Mouse (Mus musculus): ENCODE data around the gene Pir. TPM values are rescaled to one million over a fixed set of nuclear protein-coding genes. Genes with fewer than 3 reads are reported as not detected.

Pir gene
- total RNA-seq, 1 experiment from 2014 or later: 0.69 TPM

DNA sequence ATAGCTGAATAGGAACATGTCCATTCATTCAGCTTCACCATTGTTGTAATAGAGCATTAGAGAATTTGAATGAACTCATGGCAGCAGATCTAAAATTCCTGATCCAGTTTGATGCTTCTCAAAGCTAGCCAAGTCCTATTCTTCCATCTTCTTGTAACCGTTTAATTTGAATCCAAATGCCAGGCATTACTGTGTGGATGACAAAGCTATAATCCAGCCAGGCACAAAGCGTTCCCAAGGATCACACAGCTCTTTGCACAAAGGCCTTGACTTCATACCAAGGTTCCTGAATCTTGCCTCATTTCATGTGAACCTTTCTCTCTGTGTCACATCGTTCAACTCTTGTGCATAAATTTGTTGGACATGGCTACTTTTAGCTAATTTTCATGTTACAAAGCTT lies 50.9 kb downstream of the Pir start:
- ATAC-seq (replicated peaks in 1 of 2; ENCODE audit: insufficient read depth in 1 of 2, low FRiP score in 2 of 2, low TSS enrichment in 1 of 2, low read depth in 1 of 2, poor library complexity in 2 of 2, severe bottlenecking in 2 of 2): no peak

DNA sequence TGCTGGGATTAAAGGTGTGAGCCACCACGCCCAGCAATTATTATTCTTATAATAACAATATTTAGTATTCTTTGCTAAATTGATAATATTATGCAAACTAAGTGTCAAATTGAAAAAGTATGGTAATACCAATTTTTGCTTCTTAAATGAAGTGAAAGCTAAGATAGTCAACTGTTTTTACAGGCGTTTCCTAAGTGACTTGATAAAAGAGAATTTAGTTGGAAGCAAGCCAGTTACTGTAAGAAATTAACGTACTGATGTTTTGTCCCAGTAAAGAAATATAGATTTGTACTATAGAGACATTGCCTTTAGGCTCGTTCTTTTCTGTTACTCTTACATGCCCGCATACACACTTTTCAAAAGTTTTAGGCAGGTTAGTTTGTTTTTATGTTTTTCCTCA lies 53.3 kb downstream of the Pir start:
- no peak for ATAC-seq (replicated peaks in 1 of 2; ENCODE audit: insufficient read depth in 1 of 2, low FRiP score in 2 of 2, low TSS enrichment in 1 of 2, low read depth in 1 of 2, poor library complexity in 2 of 2, severe bottlenecking in 2 of 2)

- ATAC-seq (replicated peaks in 1 of 2; ENCODE audit: insufficient read depth in 1 of 2, low FRiP score in 2 of 2, low TSS enrichment in 1 of 2, low read depth in 1 of 2, poor library complexity in 2 of 2, severe bottlenecking in 2 of 2): peak in 1 of 2 experiments; percentile 25; a peak in 1 of 4 replicates
Observed at GRCm38 (mm10) chrX:164323391-164323913, 54.3 kb downstream of the Pir start.

- no peak for ATAC-seq (replicated peaks in 1 of 2; ENCODE audit: insufficient read depth in 1 of 2, low FRiP score in 2 of 2, low TSS enrichment in 1 of 2, low read depth in 1 of 2, poor library complexity in 2 of 2, severe bottlenecking in 2 of 2)
Observed at GRCm38 (mm10) chrX:164330351-164330750, 61.2 kb downstream of the Pir start.

DNA sequence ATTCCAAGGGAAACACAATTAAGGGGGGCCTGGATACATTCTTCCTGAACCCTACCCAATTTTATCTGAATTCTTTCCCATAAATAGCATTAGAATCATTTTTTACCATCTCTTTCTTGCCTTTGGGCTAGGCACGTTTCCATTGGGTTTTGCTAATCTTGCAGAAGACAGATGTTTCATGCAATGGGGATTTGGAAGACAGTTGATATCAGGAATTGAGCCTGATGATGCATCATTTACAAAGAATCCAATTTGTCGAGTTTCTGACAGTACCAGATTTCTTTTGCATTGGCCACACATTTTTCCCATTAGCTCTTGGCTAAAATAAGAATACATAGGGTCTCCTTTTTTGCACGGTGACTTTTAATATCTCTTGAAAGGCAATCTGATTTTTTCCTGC lies 61.6 kb downstream of the Pir start:
- no peak for ATAC-seq (replicated peaks in 1 of 2; ENCODE audit: insufficient read depth in 1 of 2, low FRiP score in 2 of 2, low TSS enrichment in 1 of 2, low read depth in 1 of 2, poor library complexity in 2 of 2, severe bottlenecking in 2 of 2)

DNA sequence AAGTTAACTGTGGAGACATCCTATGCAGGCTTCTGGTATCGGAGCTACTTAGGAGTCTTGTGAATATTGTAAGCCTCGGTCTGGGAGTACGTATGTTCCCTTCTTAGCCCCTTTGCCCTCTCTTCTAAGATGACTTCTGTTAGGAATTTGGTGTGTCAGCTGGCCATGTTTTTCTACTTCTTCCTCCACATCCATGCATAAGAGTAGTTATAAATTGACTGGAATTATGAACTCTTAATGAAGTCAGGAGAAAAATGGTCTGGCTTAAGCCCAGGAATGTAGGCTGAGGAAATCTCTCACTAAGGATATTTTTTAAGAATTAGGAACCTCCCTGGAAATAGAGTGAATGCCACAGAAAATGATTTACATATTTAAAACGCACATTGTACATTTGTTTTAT lies 69.4 kb downstream of the Pir start:
- no peak for ATAC-seq (replicated peaks in 1 of 2; ENCODE audit: insufficient read depth in 1 of 2, low FRiP score in 2 of 2, low TSS enrichment in 1 of 2, low read depth in 1 of 2, poor library complexity in 2 of 2, severe bottlenecking in 2 of 2)

DNA sequence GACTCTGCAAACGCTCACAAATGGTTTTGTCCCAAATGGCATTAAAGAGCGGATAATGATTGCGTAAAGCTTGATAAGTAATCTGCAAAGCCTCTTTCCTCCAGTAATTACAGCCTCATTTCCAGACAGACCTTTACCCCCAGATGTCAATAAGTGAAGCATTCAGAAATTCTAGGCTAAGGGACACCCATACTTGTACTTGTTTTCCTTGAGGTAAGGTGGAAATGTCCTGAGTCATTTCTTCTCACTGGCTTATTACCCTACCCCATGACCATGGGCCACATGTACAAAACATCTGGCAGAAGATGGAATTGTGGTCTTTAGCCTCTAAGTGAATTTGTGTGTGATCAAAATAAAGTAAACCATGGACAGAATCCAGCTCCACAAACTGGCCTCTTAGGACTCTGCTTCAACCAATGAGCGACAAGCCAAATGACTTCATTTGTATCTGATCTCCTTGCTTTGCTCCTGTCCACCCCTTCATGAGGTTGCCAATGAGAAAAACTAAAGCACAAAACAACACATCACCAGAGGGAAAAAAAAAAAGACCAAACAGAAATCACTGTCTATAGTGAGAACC lies 76.3 kb downstream of the Pir start:
- no peak for ATAC-seq (replicated peaks in 1 of 2; ENCODE audit: insufficient read depth in 1 of 2, low FRiP score in 2 of 2, low TSS enrichment in 1 of 2, low read depth in 1 of 2, poor library complexity in 2 of 2, severe bottlenecking in 2 of 2)

- no peak for ATAC-seq (replicated peaks in 1 of 2; ENCODE audit: insufficient read depth in 1 of 2, low FRiP score in 2 of 2, low TSS enrichment in 1 of 2, low read depth in 1 of 2, poor library complexity in 2 of 2, severe bottlenecking in 2 of 2)
Observed at GRCm38 (mm10) chrX:164348937-164349336, 79.8 kb downstream of the Pir start.

DNA sequence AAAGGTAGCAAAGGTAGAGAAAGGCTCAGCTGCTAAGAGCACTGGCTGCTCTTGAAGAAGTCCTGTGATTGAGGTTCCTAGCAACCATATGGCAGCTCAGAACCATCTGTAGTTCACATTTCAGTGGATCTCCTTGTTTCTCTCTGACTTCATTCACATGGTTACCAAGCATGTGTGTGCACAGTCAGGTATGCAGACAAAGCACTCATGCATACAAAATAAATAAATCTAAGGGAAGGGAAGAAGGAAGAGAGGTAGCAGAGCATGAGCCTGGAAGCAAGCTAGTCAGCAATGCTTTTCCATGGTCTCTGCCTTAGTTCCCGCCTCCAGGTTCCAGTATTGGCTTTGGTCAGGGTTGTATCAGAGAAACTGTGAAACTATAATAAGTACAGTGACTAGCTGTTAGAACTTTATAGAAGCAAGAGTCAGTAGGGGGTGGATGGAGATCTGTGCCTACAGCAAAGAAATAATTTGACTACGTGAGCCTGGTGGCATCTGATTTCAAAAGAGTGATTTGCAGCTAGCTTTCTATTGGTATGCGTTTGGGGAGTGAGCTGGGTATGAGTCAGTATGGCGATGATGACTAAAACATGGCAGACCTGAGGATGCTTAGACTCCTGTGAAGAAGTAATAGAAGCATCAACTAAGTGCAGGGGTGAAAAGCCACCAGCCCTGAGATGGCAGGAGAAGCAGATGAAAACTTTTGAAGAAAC lies 96.1 kb downstream of the Pir start:
- no peak for ATAC-seq (replicated peaks in 1 of 2; ENCODE audit: insufficient read depth in 1 of 2, low FRiP score in 2 of 2, low TSS enrichment in 1 of 2, low read depth in 1 of 2, poor library complexity in 2 of 2, severe bottlenecking in 2 of 2)

- ATAC-seq (replicated peaks in 1 of 2; ENCODE audit: insufficient read depth in 1 of 2, low FRiP score in 2 of 2, low TSS enrichment in 1 of 2, low read depth in 1 of 2, poor library complexity in 2 of 2, severe bottlenecking in 2 of 2): no peak
Observed at GRCm38 (mm10) chrX:164370576-164370975, 101.4 kb downstream of the Pir start.

GRCm38 (mm10) chrX:164373081-164373480 lies 103.9 kb downstream of the Pir start, which contains the start of gene Vegfd:
TSS of gene Vegfd (plus strand) at chrX:164373378.
- no peak for ATAC-seq (replicated peaks in 1 of 2; ENCODE audit: insufficient read depth in 1 of 2, low FRiP score in 2 of 2, low TSS enrichment in 1 of 2, low read depth in 1 of 2, poor library complexity in 2 of 2, severe bottlenecking in 2 of 2)

- no peak for ATAC-seq (replicated peaks in 1 of 2; ENCODE audit: insufficient read depth in 1 of 2, low FRiP score in 2 of 2, low TSS enrichment in 1 of 2, low read depth in 1 of 2, poor library complexity in 2 of 2, severe bottlenecking in 2 of 2)
Observed at GRCm38 (mm10) chrX:164374586-164374985, 105.4 kb downstream of the Pir start.

DNA sequence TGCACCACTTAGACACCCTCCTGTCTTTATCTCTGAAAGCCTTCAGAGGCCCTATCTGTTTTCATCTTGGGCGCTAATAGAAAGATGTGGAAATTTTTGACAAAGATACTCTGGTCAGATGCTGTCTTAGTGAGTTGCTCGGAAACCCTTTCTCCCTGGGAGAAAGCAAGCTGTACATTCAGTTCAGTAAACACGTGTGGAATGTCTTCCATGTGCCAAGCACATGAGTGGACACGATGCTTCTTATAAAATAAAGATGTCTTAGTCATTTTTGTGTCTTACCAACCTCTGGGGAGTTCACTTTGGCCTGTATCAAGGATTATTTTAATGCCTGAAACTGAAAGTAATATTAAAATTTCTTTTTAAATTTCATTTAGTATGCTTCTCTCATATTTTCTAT lies 110.5 kb downstream of the Pir start:
- no peak for ATAC-seq (replicated peaks in 1 of 2; ENCODE audit: insufficient read depth in 1 of 2, low FRiP score in 2 of 2, low TSS enrichment in 1 of 2, low read depth in 1 of 2, poor library complexity in 2 of 2, severe bottlenecking in 2 of 2)

GRCm38 (mm10) chrX:164381618-164382408 lies 112.6 kb downstream of the Pir start:
- ATAC-seq (replicated peaks in 1 of 2; ENCODE audit: insufficient read depth in 1 of 2, low FRiP score in 2 of 2, low TSS enrichment in 1 of 2, low read depth in 1 of 2, poor library complexity in 2 of 2, severe bottlenecking in 2 of 2): peak; percentile 99 to 100

- ATAC-seq (replicated peaks in 1 of 2; ENCODE audit: insufficient read depth in 1 of 2, low FRiP score in 2 of 2, low TSS enrichment in 1 of 2, low read depth in 1 of 2, poor library complexity in 2 of 2, severe bottlenecking in 2 of 2): no peak
Observed at GRCm38 (mm10) chrX:164394091-164394490, 124.9 kb downstream of the Pir start.

- peak; percentile 42 to 45; a peak in 2 of 4 replicates for ATAC-seq (replicated peaks in 1 of 2; ENCODE audit: insufficient read depth in 1 of 2, low FRiP score in 2 of 2, low TSS enrichment in 1 of 2, low read depth in 1 of 2, poor library complexity in 2 of 2, severe bottlenecking in 2 of 2)
Observed at GRCm38 (mm10) chrX:164398456-164398855, 129.3 kb downstream of the Pir start.

GRCm38 (mm10) chrX:164405080-164405649 lies 136.0 kb downstream of the Pir start:
- ATAC-seq (replicated peaks in 1 of 2; ENCODE audit: insufficient read depth in 1 of 2, low FRiP score in 2 of 2, low TSS enrichment in 1 of 2, low read depth in 1 of 2, poor library complexity in 2 of 2, severe bottlenecking in 2 of 2): no peak

Data from hematopoietic stem cell, adult 5-6 weeks (primary cell).